Mouse (Mus musculus): Measurements from ENCODE around the gene Tmprss13.

Tmprss13 gene

DNA sequence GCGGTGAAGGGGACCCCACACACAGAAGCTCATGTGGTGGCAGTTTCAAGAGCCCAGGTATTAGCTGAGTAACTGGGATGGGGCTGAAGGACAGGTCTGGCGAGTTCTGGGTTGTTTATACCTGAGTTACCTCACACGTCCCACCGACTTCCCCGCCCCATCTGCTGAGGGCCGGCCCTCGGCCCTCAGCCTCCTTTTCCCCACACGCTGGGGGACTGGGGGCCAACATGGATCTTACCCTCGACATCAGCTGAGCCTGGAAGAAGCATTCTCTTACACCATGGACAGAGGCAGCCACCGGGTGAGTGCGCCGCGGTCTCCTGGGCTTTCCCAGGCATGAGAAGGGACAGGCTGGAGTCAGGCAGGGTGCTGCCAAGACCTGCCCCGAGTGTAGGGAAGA, at the start of gene Tmprss13:
Gene Tmprss13, plus strand, starts transcription at position 246 of the 400 bp plus-strand sequence.
- no peak for DNase-seq (ENCODE audit: extremely low spot score, low read depth, low spot score)

DNA sequence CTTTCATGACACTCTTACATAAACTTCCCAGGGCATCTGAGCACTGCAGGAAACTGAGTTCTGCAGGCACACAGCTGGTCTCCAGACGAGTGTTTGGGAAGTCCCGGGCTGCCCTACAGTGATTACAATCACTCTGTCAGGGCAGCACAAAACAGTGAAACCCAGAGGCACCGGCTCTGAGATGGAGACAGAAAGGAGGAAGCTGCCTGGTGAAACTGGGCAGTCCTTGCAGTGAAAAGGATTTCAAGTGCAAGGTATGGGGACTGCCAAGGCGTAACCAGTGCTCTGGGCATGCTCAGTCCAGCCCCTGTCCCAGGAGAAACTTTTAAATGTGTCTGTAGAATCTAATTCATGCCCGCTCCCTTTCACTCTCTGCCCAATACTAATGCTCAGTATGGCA, 46.7 kb upstream of the Tmprss13 start:
- no peak for DNase-seq (ENCODE audit: extremely low spot score, low read depth, low spot score)

DNA sequence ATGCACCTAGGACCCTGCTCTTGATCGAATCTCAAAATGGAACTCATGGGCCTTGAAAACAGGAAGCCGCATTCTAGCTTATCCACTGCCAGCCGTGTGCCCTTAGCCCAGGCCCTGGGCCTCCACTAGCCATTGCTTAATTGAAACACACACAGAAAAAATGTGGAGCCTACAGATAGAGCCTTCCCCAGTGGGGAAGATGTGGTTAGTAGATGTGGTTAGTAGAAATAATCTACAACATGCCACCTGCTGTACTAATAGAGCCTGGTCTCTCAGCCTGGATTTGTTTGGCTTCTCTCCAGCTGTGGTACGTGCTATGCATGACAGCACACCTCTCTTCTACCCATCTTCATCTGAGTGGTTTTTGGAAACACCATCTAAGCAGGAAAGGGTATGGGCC, 44.7 kb upstream of the Tmprss13 start:
- DNase-seq (ENCODE audit: extremely low spot score, low read depth, low spot score), result no peak

DNA sequence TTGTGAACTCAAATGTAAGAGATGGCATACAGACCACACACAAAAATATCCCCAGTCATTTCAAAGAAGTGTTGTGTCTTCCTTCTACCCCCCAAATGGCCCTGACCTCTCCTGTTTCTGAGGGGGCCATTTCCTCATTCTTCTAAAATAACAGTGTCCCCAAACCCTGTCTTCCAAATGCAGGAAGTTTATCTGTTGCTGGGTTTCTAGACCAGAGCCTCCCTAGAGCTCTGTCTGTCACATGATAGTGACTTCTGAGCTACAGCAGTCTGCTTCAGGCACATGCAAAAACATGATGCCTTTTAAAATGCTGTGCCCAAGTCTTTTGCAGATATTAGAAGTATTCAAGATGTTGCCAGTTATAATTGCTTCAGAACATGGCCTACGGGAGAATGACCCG, 44.3 kb upstream of the Tmprss13 start:
- DNase-seq (ENCODE audit: extremely low spot score, low read depth, low spot score), result no peak

DNA sequence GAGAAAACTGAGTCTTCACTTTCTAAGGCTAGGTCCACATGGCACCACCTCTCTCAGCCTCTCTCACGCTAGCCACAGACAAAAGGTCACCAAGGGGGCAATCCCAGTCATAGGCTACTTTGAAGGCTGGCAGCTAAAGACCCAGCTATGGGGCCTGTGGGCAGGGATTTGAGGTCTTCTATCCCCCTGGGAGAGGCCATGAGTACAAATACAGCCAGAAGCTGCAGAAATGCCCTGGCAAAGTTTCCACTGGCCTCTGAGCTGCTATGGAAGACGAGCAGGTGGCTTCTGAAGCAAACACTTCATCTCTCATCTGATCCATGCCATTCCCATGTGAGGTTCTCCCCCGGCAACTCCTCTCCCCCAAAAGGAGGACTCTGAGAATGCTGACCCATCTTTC, 38.8 kb upstream of the Tmprss13 start:
- DNase-seq (ENCODE audit: extremely low spot score, low read depth, low spot score), result no peak

DNA sequence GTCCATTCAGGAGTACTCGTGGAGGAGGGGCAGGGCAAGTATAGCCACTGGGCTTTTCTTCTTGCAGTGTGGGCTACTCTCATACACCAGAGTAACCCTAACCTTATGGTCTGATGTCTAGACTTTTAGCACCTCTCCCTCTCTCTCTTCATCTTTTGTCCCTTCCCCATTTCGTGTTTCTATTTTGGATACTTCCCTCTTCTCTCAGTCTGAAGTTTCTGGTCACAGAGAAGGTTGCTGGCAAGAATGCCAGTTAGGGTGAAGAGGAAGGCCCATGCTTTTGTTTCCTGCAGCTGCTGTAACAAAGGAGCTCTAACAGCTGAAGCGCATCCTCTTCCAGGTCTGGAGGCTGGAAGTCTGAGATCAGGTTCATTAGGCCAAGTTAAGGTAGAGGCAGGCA, 38.0 kb upstream of the Tmprss13 start:
- DNase-seq (ENCODE audit: extremely low spot score, low read depth, low spot score), result no peak

DNA sequence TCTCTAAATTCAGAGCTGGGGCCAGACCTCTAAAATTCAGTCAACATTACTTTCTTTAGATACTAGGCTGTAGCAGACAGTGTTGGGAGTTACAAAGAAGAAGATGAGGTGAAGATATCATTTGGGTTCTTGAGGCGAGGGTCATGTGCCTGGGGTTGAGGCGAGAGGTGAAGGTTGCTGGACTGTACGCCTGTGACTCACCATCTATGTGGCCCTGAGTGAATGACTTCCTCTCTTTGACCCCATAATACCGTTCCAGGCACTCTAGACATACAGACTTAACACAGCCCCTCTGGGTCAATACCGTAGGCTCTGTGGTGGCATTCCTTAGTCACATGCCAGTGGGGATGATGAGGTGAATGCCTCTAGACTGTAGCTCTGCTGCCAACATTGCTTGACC, 36.4 kb upstream of the Tmprss13 start:
- no peak for DNase-seq (ENCODE audit: extremely low spot score, low read depth, low spot score)

DNA sequence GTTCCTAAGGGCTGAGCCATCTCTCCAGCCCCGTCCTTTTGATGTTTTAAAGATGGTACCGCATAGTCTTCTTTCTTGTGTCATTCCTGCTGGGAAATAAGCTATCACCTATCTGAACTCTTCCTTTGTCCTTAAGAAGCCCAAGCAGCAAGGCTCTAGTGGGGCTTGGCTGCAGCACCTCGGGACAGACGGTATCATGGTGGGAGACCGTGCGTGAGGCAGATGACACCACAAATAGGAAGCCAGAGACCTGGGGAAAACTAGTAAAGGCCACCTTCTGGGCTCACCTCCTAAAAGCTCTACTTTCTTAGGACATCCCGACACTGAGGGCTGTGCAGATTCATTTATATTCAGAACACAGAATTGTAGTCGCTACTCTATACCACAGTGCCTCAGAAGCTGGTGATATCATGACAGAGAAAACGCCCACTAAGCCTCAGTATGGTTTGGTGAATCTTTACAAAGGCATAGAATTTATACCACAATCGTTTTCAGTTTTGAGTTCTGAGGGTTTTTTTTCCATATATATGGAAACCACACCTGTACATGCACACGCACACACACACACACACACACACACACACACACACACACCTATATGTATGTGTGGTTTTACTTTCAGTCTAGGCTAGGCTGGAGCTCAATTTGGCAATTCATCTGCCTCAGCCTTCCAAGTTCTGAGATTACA, 27.3 kb upstream of the Tmprss13 start:
- DNase-seq (ENCODE audit: extremely low spot score, low read depth, low spot score), result no peak

DNA sequence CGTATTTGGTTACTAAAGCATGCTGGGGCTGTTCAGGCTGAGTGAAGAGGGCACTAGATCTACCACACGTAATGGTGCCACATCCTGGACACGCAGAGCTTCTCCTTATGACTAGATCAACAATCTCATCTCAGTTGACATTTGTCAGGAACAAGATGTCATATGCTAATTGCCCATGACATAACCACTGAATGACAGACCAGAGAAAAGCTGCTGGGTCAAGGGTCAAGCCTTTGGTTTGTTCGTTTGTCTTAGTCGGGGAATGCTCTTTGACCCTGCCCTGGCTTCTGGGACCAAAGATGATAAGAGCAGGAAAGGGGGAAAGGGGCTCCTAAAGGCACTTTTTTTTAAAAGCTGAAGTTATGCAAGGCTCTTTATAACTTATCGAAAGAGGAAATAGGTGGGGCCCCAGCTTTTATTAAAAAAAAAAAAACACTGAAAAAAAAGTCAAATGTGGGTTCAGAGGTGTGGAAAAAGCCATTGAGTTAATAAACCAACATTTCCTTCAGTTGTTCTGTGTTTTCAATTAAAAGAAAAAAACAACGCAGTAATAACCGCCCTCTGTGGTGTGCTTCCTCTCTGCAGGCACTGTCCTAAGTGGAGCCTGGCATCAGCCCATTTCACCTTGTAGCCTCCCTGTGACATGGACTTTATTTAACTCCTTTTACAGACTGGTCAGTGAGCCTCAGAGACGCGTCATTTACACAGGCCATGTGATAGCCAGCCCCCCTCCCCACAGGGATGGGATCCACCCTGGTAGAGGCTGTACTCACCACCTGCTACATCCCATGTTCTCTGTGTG, 24.5 kb upstream of the Tmprss13 start:
- no peak for DNase-seq (ENCODE audit: extremely low spot score, low read depth, low spot score)

DNA sequence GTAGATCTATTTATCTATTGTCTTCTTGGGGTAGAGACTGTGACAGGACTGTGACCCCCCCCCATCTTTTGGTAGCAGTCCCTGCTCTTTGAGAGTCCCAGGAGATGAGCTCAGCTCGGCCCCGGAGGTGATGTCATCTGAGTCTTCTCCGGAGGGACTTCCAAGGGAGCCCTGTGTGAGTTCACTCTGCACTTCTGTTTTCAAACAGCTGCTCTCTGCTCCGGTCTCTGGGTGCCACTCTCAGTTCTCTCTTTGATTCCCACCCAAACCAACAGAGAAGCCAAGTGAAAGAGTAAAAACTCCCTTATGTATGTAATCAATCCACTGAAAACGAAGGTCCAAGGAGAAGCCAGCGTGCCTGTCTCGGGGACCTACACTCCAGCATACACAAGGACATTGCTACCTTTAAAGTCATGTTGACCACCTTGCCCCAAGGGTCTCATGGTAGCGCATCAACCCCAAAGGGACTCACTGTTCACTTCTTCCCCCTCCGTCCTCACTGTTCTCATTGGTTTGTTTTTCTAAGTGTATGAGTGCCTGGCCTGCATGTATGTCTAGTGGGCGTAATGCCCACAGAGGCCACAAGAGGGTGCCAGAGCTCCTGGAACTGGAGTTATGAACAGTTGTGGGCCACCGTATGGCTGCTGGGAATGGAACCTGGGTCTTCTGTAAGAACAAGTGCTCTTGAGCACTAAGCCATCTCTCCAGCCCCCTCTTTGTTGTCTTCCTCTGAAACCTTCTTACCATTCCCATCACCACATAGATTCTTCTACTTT, 19.5 kb upstream of the Tmprss13 start:
- peak; percentile 14 for DNase-seq (ENCODE audit: extremely low spot score, low read depth, low spot score)

DNA sequence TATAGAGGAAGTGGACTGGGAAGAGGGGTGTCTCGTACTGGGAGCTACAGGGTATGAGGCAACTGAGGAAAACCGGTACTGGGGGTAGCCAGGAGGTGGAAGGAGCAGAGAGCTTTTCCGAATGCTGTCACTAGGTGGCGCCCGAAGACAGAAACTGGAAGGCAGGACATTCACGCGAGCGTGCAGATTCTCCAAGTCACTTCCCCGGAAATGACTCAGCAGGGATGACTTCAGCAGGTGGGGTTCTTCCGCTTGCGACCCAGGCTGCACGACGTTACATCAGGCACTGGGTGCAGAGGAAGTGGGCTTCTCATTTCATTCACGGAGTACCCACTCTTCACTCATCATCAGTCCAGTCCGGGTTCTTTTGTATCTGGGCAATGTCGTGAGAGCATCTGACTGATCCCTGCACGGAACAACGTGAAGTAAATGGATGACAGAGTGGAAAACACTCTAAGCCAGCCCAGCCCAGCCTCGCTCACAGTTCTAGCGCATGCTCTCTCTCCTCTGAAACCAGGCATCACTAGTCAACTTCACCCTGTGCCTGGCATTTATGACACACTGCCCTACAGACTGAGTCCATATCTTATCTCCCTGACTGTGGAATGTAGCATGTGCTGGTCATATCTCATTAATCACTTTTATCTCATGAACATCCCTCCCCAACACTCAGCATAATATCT, 18.3 kb upstream of the Tmprss13 start:
- peak; percentile 79 for DNase-seq (ENCODE audit: extremely low spot score, low read depth, low spot score)

DNA sequence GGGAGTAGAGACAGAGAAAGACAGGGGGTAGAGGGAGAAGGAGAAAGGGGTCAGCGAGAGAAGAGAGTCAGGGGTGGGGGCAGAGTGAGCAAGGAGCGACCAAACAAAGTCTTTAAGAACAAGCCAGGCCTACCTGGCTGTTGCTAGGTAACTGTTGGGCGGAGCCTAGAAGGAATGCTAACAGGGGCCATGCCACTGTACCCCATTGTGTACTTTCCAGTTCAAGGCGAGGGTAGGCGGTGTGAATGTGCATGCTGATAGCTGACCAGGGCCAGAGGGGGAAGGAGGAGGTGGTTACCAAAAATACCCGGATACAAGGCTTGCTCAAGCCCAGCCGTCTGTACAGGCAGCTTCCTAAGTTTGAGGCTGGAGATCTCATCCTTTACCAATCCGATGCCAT, 17.1 kb upstream of the Tmprss13 start:
- DNase-seq (ENCODE audit: extremely low spot score, low read depth, low spot score), result no peak

DNA sequence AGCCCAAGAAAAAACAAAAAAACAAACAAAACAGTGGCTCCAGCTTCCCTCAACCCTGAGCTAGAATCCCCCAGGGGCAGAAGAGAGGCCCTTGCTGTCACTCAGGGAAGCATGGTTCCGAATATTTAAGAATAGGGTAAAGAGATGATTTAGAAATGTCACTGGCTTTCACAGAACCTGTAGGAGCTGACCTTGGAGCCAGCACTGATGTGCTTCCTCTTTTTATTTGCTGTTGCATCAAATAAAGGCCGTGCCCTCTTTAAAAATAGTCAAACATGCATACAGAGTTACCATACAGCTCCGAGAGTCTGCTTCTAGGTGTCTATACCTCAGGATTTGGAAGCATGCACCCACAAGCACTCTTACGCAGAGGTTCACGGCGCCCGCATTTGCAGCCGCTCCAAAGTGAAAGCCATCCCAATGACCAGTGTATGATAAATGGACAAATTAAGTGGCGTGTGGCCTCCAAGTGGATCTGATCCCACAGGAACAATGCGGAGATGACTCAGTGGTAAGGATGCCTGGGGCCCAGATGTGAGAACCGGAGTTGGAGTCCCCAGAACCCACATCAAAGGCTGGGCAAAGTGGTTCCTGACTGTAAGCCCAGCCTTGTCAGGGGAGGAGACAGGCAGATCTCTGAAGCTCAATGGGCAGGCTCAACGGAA, 12.0 kb upstream of the Tmprss13 start:
- DNase-seq (ENCODE audit: extremely low spot score, low read depth, low spot score), result no peak

DNA sequence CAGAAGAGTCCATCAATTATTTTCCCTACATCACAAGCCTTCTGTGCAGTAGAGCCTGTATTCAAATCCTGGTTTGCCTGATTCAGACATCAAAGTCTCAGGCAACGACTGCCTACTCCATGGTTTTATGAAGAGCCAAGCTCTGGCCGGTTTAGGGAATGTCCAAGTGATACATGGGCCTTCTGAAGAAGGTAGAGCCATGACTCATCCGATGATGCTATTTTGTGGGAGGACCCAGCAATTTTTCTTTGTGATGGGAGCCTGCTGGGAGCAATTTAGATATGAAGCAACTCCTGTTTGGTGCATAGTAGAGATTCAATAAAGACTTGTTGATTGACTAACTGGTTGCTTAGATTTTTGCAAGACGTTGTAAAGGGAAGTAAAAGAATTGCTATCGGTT, 10.4 kb upstream of the Tmprss13 start:
- DNase-seq (ENCODE audit: extremely low spot score, low read depth, low spot score), result no peak

DNA sequence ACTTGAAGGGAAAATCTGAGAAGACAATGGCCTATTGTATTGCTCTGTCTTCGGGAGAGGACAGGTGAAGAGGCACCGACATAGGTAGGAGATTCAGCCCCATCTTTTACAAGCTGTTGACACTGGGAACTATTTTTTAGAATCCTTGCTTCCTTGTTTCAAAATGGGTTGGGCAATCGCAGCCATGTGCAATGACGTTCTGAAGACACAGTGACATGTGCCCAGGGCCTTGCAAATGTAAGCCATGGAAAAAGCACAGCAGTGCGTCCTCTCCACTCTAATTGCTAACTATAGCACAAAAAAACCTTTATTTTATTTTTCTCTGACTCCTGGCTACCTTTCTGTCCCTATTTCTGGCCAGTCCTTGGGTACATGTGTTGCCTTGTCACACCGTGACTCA, 7.0 kb upstream of the Tmprss13 start:
- DNase-seq (ENCODE audit: extremely low spot score, low read depth, low spot score), result no peak

DNA sequence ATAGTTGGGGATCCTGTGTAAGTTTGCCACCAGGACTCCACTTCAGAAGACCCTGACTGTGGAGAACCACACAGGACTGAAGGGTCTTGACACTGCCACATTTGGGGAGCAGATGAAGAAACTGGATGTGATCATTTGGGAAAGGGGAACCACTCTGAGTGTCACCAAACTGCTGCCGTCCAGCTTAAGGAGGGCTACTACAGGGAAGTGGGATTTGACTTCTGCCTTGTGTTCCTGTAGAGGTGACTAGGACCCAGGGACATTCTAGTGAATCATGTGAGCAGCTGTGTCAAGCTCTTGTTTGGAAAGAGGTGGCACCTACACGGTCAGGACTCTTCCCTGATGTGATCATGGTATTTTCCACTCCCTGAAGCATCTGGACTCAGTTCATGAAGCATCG, 5.0 kb upstream of the Tmprss13 start:
- no peak for DNase-seq (ENCODE audit: extremely low spot score, low read depth, low spot score)

DNA sequence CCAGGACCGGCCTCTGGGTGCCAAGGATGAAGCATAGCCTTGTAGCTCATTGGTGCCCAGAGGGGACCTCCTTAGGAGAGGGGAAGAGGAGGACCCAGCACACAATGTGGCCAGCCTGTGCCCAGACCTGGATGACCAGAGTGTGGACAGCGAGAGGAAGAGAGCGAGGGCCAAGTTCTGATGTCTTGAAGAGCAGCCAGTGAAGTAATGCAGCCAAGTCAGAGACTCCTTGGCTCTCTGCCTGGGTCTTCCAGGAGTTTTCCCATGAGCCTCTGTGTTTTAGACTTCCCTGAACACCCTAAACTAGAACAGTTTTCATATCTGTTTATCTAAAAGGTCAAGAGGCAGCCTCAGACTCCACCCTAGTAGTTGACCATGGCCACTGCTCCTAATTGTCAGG, 1.3 kb upstream of the Tmprss13 start:
- no peak for DNase-seq (ENCODE audit: extremely low spot score, low read depth, low spot score)

DNA sequence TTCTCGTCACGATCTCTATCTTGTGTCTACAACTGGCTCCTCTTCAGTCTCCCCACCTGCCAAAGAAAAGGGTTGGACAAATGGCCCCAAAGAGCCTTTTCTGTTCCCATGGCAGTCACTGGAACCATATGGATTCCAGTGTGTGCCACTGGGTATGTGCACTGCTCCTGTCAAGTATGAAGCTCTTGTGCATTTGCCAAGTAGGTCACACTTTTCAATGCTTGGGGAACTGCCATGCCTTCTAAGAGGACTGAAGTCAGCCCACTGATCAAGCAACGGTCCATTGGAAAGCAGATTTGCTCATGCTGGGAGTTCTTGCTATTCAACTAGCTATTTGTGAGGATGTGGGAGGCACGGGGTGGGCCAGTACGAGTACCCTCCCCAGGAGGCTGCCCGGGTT, 2.6 kb downstream of the Tmprss13 start:
- no peak for DNase-seq (ENCODE audit: extremely low spot score, low read depth, low spot score)

DNA sequence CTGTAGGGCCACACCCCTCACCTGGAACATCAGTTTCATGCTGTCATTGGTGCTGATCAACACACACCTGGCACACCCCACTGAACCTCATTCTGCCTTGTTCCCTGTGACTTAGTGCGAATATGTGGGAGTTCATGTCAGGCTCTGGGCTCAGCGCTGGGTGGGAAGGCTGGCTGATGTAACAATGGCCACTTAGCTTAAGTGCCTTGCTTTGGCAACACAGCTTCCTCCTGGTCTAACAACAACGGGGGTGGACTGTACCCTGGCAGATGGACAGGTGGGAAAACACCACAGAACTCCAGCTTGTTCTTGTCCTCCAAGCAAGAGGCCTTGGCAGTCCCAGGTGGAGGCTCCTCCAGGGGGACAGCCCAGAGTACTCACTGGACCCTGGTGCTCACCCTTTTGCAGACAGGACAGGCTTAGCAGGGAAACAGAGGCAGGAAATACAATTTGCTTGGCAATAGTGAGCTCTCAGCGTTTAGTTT, 3.1 kb downstream of the Tmprss13 start:
- no peak for DNase-seq (ENCODE audit: extremely low spot score, low read depth, low spot score)

DNA sequence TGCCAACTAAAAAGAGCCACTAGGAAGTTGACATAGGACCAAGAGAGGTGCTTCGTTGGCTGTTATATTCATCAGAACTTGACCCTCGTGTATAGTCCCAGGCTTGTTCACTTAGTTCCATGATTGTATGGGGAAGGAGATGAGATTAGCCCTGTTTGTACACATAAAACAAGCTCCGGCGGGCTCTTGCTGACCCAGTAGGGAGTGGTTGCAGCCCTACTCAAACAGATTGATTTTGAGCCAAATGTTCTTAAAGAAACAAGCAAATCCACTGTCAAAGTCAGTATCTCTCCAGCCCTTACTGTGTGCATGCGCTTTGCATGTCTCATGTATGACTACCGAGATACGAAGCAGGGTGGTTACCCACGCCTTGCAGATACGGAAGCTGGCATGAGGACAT, 7.5 kb downstream of the Tmprss13 start:
- no peak for DNase-seq (ENCODE audit: extremely low spot score, low read depth, low spot score)

DNA sequence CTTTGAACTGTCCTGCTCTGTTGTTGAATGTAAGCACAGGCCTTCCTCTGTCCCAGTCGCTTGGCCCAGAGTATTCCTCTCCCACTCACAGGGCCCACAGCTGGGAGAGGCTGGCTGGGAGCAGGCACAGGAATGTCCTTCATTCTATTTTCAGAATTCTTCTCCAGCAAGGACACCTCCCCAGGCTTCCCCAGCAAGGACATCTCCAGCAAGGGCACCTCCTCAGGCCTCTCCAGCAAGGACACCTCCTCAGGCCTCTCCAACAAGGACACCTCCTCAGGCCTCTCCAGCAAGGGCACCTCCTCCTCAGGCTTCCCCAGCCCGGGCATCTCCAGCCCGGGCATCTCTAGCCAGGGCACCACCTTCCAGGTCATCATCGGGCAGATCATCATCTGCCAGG, 9.4 kb downstream of the Tmprss13 start:
- no peak for DNase-seq (ENCODE audit: extremely low spot score, low read depth, low spot score)

Data from hindlimb bud, embryonic 11.5 days (tissue).